Mouse (Mus musculus) ES-E14 (cell line): ENCODE data around the gene Syndig1.

Experiments used
- CHD2 ChIP-seq: IDR thresholded peaks from 2 replicates; pipeline ENCODE4 v1.6.1; 2014; ENCODE audit warnings: mild to moderate bottlenecking, low read depth, low read length, inconsistent platforms
- HCFC1 ChIP-seq: IDR thresholded peaks from 2 replicates; pipeline ENCODE4 v1.6.1; 2012; ENCODE audit warnings: low read length, inconsistent platforms, borderline replicate concordance; ENCODE audit not compliant: insufficient read depth
- MAFK ChIP-seq: IDR thresholded peaks from 2 replicates; pipeline ENCODE4 v1.6.1; 2014; ENCODE audit warnings: mild to moderate bottlenecking, low read depth, low read length, inconsistent platforms; ENCODE audit not compliant: insufficient read depth

DNA sequence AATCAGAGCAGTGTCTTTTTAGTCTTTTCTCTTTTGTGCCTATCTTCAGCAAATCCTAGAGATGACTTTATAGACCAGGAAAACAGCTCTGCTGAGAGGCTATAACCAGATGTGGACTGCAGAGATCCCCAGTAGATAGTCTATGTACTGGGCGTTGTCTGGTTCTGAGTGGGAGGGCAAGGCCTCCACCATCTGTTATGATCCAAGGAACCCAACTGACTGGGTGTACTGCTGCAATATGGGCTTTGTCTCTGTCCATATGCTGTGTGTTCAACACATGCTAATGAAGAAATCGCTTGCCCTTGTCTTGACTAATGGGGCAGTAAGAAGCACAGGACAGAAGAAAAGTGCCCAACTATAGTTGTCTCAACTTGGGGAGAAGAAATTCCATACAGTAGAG is 23.8 kb upstream of the Syndig1 start:
- TF ChIP-seq CHD2: no peak
- no peak for TF ChIP-seq HCFC1
- TF ChIP-seq MAFK: no peak
